Mouse (Mus musculus): ENCODE data around the gene Tmem129. TPM values are rescaled to one million over a fixed set of nuclear protein-coding genes. Genes with fewer than 3 reads are reported as not detected.
A peak's percentile ranks its signal among the peaks of the same experiment; 100 is the strongest.

Gene Tmem129
- total RNA-seq, 1 experiment, result 15.0 TPM

DNA sequence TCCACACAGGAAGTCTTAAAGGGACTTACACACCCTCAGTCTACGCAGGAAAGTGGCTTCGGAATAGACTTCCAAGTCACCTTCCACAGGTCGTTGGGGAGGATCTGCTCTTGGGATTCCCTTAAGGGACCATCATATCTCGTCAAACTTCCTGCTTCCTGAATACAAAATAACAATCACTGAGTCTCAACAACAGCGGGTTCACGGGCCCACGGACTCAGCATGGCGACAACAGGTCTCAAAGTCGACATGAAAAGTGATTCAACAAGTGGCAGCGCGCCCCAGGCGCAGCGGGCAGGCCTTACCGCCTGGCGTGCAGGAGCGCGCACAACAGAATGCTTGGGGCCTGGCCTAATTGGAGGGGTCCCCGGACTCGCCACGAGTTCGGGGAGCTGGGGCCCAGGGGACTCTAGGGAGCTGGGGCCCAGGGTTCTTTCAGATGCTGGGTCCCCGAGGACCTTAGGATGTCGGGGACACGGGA, 29.4 kb downstream of the Tmem129 start:
- peak overlapping the region; percentile 51 for H3K27ac ChIP-seq (ENCODE audit: insufficient read depth, low read depth, low read length, poor library complexity, severe bottlenecking)
- H3K36me3 ChIP-seq (ENCODE audit: control insufficient read depth, insufficient read depth, low read length, poor library complexity, severe bottlenecking), result no peaks in the 10 kb centered on the region
- peak overlapping the region; percentile 91 for H3K9ac ChIP-seq (ENCODE audit: insufficient read depth, low read depth, low read length, poor library complexity, severe bottlenecking)
- H3K4me1 ChIP-seq (ENCODE audit: control insufficient read depth in 2 of 2, insufficient read depth in 2 of 2, low read length in 2 of 2, poor library complexity in 1 of 2), result peaks cover 2 to 5% of the 10 kb centered on the region in 2 experiments; a peak in 3 of 4 replicates
- no peaks in the 10 kb centered on the region for H3K9me3 ChIP-seq (ENCODE audit: control insufficient read depth, insufficient read depth, low read depth, low read length)
- no peak for TF ChIP-seq ZNF384 (IDR thresholded peaks at IDR 0.05; ENCODE audit: low read depth, low read length)
- no peak for TF ChIP-seq MAFK (IDR thresholded peaks at IDR 0.05; ENCODE audit: insufficient read depth, low read depth, low read length)
- TF ChIP-seq HCFC1 (IDR thresholded peaks at IDR 0.05; ENCODE audit: borderline replicate concordance, insufficient read depth, low read length), result no peak
- no peak for TF ChIP-seq CHD2 (IDR thresholded peaks at IDR 0.05; ENCODE audit: low read depth, low read length)
- no peak for TF ChIP-seq ZC3H11A (IDR thresholded peaks at IDR 0.05; ENCODE audit: borderline replicate concordance, low read depth, low read length)
- peak; percentile 36 for DNase-seq (ENCODE audit: low read depth, low spot score)
- in situ Hi-C loops (cut with MboI; ENCODE audit: low sequenced_read_pairs in 2 of 2, unreplicated experiment in 2 of 2), result no loop called here
- peak overlapping the region; percentile 89 to 92 for H3K4me3 ChIP-seq (ENCODE audit: insufficient read depth in 1 of 2, low read depth in 1 of 2, low read length in 2 of 2, poor library complexity in 1 of 2, severe bottlenecking in 1 of 2)

DNA sequence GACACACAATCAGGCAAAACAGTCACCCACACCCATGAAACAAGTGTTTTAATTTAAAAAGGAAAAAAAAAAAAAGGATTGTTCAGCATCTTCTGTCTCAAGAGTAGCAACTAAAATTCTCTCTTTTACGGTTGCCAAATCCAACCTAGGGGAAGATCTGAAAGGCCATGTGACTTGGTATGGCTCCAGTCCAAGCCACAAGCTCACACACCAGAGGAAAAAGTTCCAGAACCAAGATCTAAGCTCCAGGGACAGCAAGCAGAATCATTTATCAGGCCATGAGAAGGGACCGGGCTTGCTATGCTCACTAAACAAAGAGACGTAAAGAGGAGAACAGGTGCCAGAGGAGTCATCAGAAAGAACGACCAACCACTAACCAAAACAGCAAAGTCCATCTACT, 30.2 kb downstream of the Tmem129 start:
- Histone ChIP-seq H3K9me3 (ENCODE audit: control insufficient read depth, insufficient read depth, low read depth, low read length) (no peaks in the 10 kb centered on the region), H3K4me3 (ENCODE audit: insufficient read depth in 1 of 2, low read depth in 1 of 2, low read length in 2 of 2, poor library complexity in 1 of 2, severe bottlenecking in 1 of 2) (peak overlapping the region; percentile 22 to 92; a peak in 3 of 4 replicates), H3K36me3 (ENCODE audit: control insufficient read depth, insufficient read depth, low read length, poor library complexity, severe bottlenecking) (0 out of 2 replicates have a peak, but pooled peaks cover 4% of the 10 kb centered on the region), H3K4me1 (ENCODE audit: control insufficient read depth in 2 of 2, insufficient read depth in 2 of 2, low read length in 2 of 2, poor library complexity in 1 of 2) (peaks cover 2 to 5% of the 10 kb centered on the region in 2 experiments; a peak in 3 of 4 replicates), H3K9ac (ENCODE audit: insufficient read depth, low read depth, low read length, poor library complexity, severe bottlenecking) (no peak overlapping the region), H3K27ac (ENCODE audit: insufficient read depth, low read depth, low read length, poor library complexity, severe bottlenecking) (no peak overlapping the region)
- in situ Hi-C loops (cut with MboI; ENCODE audit: low sequenced_read_pairs in 2 of 2, unreplicated experiment in 2 of 2), result no loop called here
- DNase-seq (ENCODE audit: low read depth, low spot score), result no peak
- TF ChIP-seq CHD2 (IDR thresholded peaks at IDR 0.05; ENCODE audit: low read depth, low read length) (no peak), HCFC1 (IDR thresholded peaks at IDR 0.05; ENCODE audit: borderline replicate concordance, insufficient read depth, low read length) (no peak), ZC3H11A (IDR thresholded peaks at IDR 0.05; ENCODE audit: borderline replicate concordance, low read depth, low read length) (no peak), ZNF384 (IDR thresholded peaks at IDR 0.05; ENCODE audit: low read depth, low read length) (no peak), MAFK (IDR thresholded peaks at IDR 0.05; ENCODE audit: insufficient read depth, low read depth, low read length) (no peak)

DNA sequence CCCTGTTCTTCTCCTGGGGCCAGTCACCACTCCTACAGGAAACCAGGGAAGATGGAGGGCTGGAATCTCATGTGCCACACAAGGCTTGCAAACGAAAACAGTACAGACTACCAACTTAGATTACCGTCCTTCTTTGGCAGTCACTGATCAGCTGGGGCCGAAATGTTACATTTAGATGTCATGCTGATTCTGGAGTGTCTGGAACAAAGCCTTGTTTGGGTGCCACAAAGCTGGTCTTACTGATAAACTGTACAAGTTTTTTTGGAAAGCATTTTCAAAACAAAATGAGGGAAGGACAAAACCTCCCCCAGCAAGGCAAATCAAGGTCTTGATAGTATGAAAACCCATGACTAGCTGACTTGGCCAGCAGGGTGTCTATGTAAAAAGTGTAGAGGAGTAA, 34.5 kb downstream of the Tmem129 start:
- 0 out of 2 replicates have a peak, but pooled peaks cover 4% of the 10 kb centered on the region for H3K36me3 ChIP-seq (ENCODE audit: control insufficient read depth, insufficient read depth, low read length, poor library complexity, severe bottlenecking)
- H3K4me1 ChIP-seq (ENCODE audit: control insufficient read depth in 2 of 2, insufficient read depth in 2 of 2, low read length in 2 of 2, poor library complexity in 1 of 2), result peaks cover 0 to 5% of the 10 kb centered on the region in 2 experiments; a peak in 2 of 4 replicates
- no peak for DNase-seq (ENCODE audit: low read depth, low spot score)
- H3K4me3 ChIP-seq (ENCODE audit: insufficient read depth in 1 of 2, low read depth in 1 of 2, low read length in 2 of 2, poor library complexity in 1 of 2, severe bottlenecking in 1 of 2), result no peak overlapping the region
- in situ Hi-C loops (cut with MboI; ENCODE audit: low sequenced_read_pairs in 2 of 2, unreplicated experiment in 2 of 2), result no loop called here
- H3K9ac ChIP-seq (ENCODE audit: insufficient read depth, low read depth, low read length, poor library complexity, severe bottlenecking), result no peak overlapping the region
- no peaks in the 10 kb centered on the region for H3K9me3 ChIP-seq (ENCODE audit: control insufficient read depth, insufficient read depth, low read depth, low read length)
- TF ChIP-seq ZC3H11A (IDR thresholded peaks at IDR 0.05; ENCODE audit: borderline replicate concordance, low read depth, low read length) (no peak), MAFK (IDR thresholded peaks at IDR 0.05; ENCODE audit: insufficient read depth, low read depth, low read length) (no peak), ZNF384 (IDR thresholded peaks at IDR 0.05; ENCODE audit: low read depth, low read length) (no peak), CHD2 (IDR thresholded peaks at IDR 0.05; ENCODE audit: low read depth, low read length) (no peak), HCFC1 (IDR thresholded peaks at IDR 0.05; ENCODE audit: borderline replicate concordance, insufficient read depth, low read length) (no peak)
- no peak overlapping the region for H3K27ac ChIP-seq (ENCODE audit: insufficient read depth, low read depth, low read length, poor library complexity, severe bottlenecking)

DNA sequence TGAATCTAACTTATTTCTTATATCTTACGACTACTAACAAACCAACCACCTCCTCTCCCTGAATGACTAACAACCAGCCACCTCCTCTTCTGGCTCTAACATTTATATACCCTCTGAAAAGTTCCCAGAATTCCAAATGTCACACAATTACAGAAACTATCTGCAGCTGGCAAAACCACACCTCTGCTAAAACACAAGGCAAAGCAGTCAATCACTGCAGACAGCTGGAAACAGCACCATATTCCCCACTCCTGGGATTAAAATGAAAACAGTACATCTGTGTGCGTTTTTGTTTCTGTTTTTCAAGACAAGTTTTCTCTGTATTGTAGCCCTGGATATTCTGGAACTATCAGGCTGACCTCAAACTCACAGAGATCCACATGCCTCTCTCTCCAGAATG, 35.5 kb downstream of the Tmem129 start:
- Histone ChIP-seq H3K4me1 (ENCODE audit: control insufficient read depth in 2 of 2, insufficient read depth in 2 of 2, low read length in 2 of 2, poor library complexity in 1 of 2) (no peaks in the 10 kb centered on the region), H3K9me3 (ENCODE audit: control insufficient read depth, insufficient read depth, low read depth, low read length) (no peaks in the 10 kb centered on the region), H3K27ac (ENCODE audit: insufficient read depth, low read depth, low read length, poor library complexity, severe bottlenecking) (no peak overlapping the region), H3K36me3 (ENCODE audit: control insufficient read depth, insufficient read depth, low read length, poor library complexity, severe bottlenecking) (0 out of 2 replicates have a peak, but pooled peaks cover 4% of the 10 kb centered on the region), H3K9ac (ENCODE audit: insufficient read depth, low read depth, low read length, poor library complexity, severe bottlenecking) (no peak overlapping the region), H3K4me3 (ENCODE audit: insufficient read depth in 1 of 2, low read depth in 1 of 2, low read length in 2 of 2, poor library complexity in 1 of 2, severe bottlenecking in 1 of 2) (no peak overlapping the region)
- TF ChIP-seq HCFC1 (IDR thresholded peaks at IDR 0.05; ENCODE audit: borderline replicate concordance, insufficient read depth, low read length) (no peak), MAFK (IDR thresholded peaks at IDR 0.05; ENCODE audit: insufficient read depth, low read depth, low read length) (no peak)
- in situ Hi-C loops (cut with MboI; ENCODE audit: low sequenced_read_pairs in 2 of 2, unreplicated experiment in 2 of 2), result no loop called here
- no peak for DNase-seq (ENCODE audit: low read depth, low spot score)

DNA sequence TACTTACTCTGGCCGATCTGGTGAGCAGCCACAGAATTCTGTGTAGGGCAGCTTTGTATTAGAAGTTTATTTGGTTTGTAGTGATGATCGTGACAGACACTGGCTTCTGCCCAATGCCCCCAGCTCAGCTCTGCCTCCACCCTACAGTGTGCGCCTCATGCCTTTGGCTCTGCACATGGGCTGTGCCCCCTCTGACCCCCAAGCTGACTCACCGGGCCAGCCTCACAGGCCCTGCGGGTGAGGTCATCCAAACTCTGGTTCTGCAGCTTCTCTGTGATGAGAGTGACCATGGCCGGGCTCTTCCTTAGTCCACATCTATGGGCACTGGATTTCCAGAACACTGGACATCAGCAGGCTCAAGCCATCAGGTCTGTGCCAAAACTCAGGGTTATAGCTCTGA, 43.8 kb downstream of the Tmem129 start:
- Histone ChIP-seq H3K36me3 (ENCODE audit: control insufficient read depth, insufficient read depth, low read length, poor library complexity, severe bottlenecking) (peaks cover 14% of the 10 kb centered on the region; the same call in 1 of the 2 replicates), H3K27ac (ENCODE audit: insufficient read depth, low read depth, low read length, poor library complexity, severe bottlenecking) (no peak overlapping the region), H3K9me3 (ENCODE audit: control insufficient read depth, insufficient read depth, low read depth, low read length) (no peaks in the 10 kb centered on the region), H3K9ac (ENCODE audit: insufficient read depth, low read depth, low read length, poor library complexity, severe bottlenecking) (no peak overlapping the region), H3K4me3 (ENCODE audit: insufficient read depth in 1 of 2, low read depth in 1 of 2, low read length in 2 of 2, poor library complexity in 1 of 2, severe bottlenecking in 1 of 2) (no peak overlapping the region), H3K4me1 (ENCODE audit: control insufficient read depth in 2 of 2, insufficient read depth in 2 of 2, low read length in 2 of 2, poor library complexity in 1 of 2) (no peaks in the 10 kb centered on the region)
- DNase-seq (ENCODE audit: low read depth, low spot score), result no peak
- in situ Hi-C loops (cut with MboI; ENCODE audit: low sequenced_read_pairs in 2 of 2, unreplicated experiment in 2 of 2), result no loop called here
- TF ChIP-seq CHD2 (IDR thresholded peaks at IDR 0.05; ENCODE audit: low read depth, low read length), result no peak
- no peak for TF ChIP-seq ZC3H11A (IDR thresholded peaks at IDR 0.05; ENCODE audit: borderline replicate concordance, low read depth, low read length)
- no peak for TF ChIP-seq HCFC1 (IDR thresholded peaks at IDR 0.05; ENCODE audit: borderline replicate concordance, insufficient read depth, low read length)
- TF ChIP-seq MAFK (IDR thresholded peaks at IDR 0.05; ENCODE audit: insufficient read depth, low read depth, low read length), result no peak
- TF ChIP-seq ZNF384 (IDR thresholded peaks at IDR 0.05; ENCODE audit: low read depth, low read length), result no peak
